Mouse (Mus musculus): ENCODE data around the gene Izumo4. TPM values are rescaled to one million over a fixed set of nuclear protein-coding genes. Genes with fewer than 3 reads are reported as not detected.
A peak's percentile ranks its signal among the peaks of the same experiment; 100 is the strongest.

The Izumo4 gene
- polyA plus RNA-seq, 1 experiment from 2014 or later: 46.1 TPM

DNA sequence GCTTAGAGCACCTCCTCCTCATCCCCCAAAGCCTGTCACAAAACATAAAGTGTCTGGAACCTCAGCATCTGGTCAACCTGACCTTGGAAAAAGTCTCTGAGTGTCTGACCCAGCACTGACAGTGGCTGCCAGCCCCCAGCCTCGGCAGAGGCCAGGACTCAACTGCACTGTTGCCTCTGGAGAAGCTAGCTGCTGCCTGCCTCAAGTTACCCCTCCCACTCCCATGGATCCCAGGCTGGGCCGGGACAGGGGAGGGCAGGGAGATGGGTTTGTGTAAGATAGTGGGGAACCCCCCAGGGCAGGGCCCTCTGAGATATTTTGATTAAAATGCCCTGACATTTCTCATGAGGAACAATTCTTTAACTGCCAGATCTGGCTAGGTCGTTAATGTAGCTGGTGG is 3.0 kb downstream of the Izumo4 start:
- peaks cover 35% of the 10 kb centered on the region for H3K4me1 ChIP-seq (replicated peaks)
- WGBS: 62% methylated on average over 3 of the region's 3 CpGs
- H3K27me3 ChIP-seq: no peaks in the 10 kb centered on the region
- H3K9me3 ChIP-seq: no peaks in the 10 kb centered on the region
- ATAC-seq (ENCODE audit: low FRiP score, low read depth): no peak
- H3K36me3 ChIP-seq: peaks cover 36% of the 10 kb centered on the region
- H3K4me2 ChIP-seq: no peak overlapping the region
- H3K9ac ChIP-seq: no peak overlapping the region; the same call in 1 of the 2 replicates
- H3K27ac ChIP-seq (replicated peaks): no peak overlapping the region
- no peak overlapping the region for H3K4me3 ChIP-seq

DNA sequence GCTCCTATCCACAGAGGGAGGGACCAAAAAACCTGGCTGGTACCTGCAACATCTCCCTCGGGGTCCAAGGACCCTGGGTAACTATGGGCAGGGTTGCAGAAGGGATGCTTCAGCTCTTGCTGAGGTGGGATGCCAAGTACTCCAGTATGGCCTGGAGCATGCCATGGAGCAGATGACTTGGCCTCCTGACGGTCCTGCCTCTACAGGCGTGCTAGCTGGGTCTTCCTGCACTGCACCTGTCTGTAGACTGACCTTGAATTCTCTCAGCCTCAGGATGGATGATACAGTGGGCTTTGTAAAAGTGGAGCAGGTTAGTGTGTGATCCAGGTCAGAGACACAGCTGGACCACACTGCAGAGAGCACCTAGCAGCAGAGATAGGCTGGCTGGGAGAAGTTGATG is 3.5 kb downstream of the Izumo4 start:
- WGBS: 83% methylated on average over 3 of the region's 3 CpGs
- Histone ChIP-seq H3K27me3 (no peaks in the 10 kb centered on the region), H3K9me3 (no peaks in the 10 kb centered on the region)

GRCm38 (mm10) chr10:80710834-80711233 is 8.8 kb downstream of the Izumo4 start:
- H3K4me1 ChIP-seq (replicated peaks): no peaks in the 10 kb centered on the region
- ATAC-seq (ENCODE audit: low FRiP score, low read depth): no peak
- no peak overlapping the region for H3K4me2 ChIP-seq
- 96% methylated on average over 3 of the region's 3 CpGs for WGBS
- no peak overlapping the region for H3K4me3 ChIP-seq
- no peak overlapping the region for H3K9ac ChIP-seq
- H3K27me3 ChIP-seq: no peaks in the 10 kb centered on the region
- no peaks in the 10 kb centered on the region for H3K9me3 ChIP-seq
- no peak overlapping the region for H3K27ac ChIP-seq (replicated peaks)
- H3K36me3 ChIP-seq: peaks cover 90% of the 10 kb centered on the region

More for the DNA sequence above, 3.5 kb downstream of the Izumo4 start:
- H3K4me3 ChIP-seq: no peak overlapping the region
- no peak for ATAC-seq (ENCODE audit: low FRiP score, low read depth)
- H3K9ac ChIP-seq: no peak overlapping the region
- H3K4me2 ChIP-seq: no peak overlapping the region
- no peak overlapping the region for H3K27ac ChIP-seq (replicated peaks)
- H3K4me1 ChIP-seq (replicated peaks): peaks cover 31% of the 10 kb centered on the region
- H3K36me3 ChIP-seq: peaks cover 40% of the 10 kb centered on the region

DNA sequence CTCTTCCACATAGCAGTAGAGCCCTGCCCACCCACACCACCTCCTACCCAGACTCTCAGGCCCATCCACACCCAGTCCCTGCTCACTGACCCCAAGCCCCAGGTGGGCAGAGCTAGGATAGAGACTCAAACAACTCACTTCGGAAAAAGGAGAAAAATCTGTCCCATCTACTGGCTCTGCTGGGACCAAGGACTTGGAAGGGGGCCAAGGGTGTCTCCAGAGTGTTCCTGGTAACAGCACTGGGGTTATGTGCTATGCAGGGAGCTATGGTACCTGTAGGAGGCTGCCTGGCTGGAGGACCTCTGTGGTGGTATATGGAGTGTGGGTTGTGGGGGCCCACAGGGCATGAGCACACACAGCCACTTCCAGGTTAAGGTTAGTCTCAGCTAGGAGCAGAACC is 15.3 kb downstream of the Izumo4 start:
- ATAC-seq (ENCODE audit: low FRiP score, low read depth): no peak
- WGBS: 81% methylated on average over 1 of the region's 1 CpGs
- Histone ChIP-seq H3K4me3 (no peak overlapping the region), H3K9me3 (no peaks in the 10 kb centered on the region), H3K36me3 (peaks cover 95% of the 10 kb centered on the region), H3K4me1 (replicated peaks) (no peaks in the 10 kb centered on the region), H3K9ac (no peak overlapping the region), H3K4me2 (no peak overlapping the region), H3K27ac (replicated peaks) (no peak overlapping the region), H3K27me3 (no peaks in the 10 kb centered on the region)

DNA sequence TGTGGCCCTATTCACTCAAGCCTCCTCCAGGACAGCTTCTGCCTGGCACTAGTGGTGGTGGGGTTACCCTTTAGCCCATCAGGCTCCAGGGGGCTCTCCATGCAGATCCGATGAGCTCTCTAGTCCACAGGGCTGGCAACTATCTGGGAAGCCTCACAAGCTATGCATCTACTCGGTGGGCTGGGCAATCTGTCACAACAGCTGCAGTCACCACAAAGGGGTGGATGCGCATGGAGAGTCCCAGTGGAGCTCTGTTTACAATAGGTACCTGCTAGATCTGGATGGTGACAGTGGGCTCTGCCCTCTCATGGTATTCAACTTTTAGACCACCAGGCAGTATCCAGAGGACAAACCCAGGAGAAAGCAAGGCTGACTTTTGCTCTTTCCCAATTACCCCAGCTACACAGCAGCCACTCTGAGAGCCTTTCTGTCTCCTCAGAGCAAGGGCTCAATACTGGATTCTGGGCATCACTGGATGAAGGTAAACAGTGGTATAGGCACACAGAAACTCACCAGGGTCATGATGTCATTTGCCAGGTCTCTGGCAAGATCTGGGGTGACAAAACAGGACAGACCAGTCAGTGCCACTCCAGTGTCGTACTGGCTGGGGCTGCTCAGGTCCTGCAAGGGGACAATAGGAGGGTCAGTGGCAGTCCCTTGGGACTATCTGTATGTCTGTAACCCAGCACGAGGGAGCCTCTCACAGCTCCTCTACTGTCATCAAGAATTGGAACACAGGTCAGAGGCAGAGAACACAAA is 25.6 kb downstream of the Izumo4 start:
- no peak overlapping the region for H3K27ac ChIP-seq (replicated peaks)
- WGBS: 85% methylated on average over 5 of the region's 5 CpGs
- no peak overlapping the region for H3K9ac ChIP-seq
- no peak for ATAC-seq (ENCODE audit: low FRiP score, low read depth)
- no peak overlapping the region for H3K4me2 ChIP-seq
- peaks cover 90% of the 10 kb centered on the region for H3K36me3 ChIP-seq
- H3K4me1 ChIP-seq (replicated peaks): no peaks in the 10 kb centered on the region
- H3K4me3 ChIP-seq: no peak overlapping the region
- no peaks in the 10 kb centered on the region for H3K27me3 ChIP-seq
- H3K9me3 ChIP-seq: no peaks in the 10 kb centered on the region

DNA sequence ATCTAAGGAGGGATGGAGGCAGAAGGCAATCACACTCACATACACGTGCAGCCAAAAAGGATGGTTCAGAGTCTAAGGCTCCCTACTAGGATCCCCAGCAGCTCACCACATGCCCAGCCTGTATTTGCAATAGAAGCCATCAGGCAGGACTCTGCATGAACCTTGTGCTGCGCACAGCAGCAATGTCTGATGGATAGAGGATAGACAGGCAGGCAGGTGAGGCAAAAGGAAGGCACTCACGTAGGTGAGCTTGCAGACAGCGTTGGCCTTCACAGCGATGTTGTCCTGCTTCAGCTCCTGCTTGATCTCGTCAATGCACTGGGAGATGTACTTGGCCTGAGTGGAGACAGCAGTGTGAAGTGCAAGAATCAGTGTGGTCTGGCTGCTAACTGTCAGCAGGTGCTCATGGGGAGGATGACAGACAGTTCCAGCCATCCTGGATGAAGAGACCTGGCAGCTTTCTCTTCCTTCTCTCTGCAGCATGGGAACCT is 30.7 kb downstream of the Izumo4 start:
- 92% methylated on average over 6 of the region's 6 CpGs for WGBS
- H3K27me3 ChIP-seq: no peaks in the 10 kb centered on the region
- no peak for ATAC-seq (ENCODE audit: low FRiP score, low read depth)
- H3K9ac ChIP-seq: no peak overlapping the region
- H3K36me3 ChIP-seq: peaks cover 46% of the 10 kb centered on the region
- H3K4me3 ChIP-seq: no peak overlapping the region
- no peaks in the 10 kb centered on the region for H3K9me3 ChIP-seq
- H3K4me1 ChIP-seq (replicated peaks): peaks cover 17% of the 10 kb centered on the region
- no peak overlapping the region for H3K4me2 ChIP-seq
- H3K27ac ChIP-seq (replicated peaks): no peak overlapping the region

GRCm38 (mm10) chr10:80736731-80737130 is 34.7 kb downstream of the Izumo4 start:
- peaks cover 9% of the 10 kb centered on the region for H3K36me3 ChIP-seq
- H3K9ac ChIP-seq: no peak overlapping the region
- no peak overlapping the region for H3K4me2 ChIP-seq
- no peak overlapping the region for H3K4me3 ChIP-seq
- H3K27me3 ChIP-seq: no peaks in the 10 kb centered on the region
- H3K27ac ChIP-seq (replicated peaks): peak overlapping the region; percentile 17; the same call in 1 of the 2 replicates
- ATAC-seq (ENCODE audit: low FRiP score, low read depth): no peak
- WGBS: 73% methylated on average over 5 of the region's 5 CpGs
- peaks cover 52% of the 10 kb centered on the region for H3K4me1 ChIP-seq (replicated peaks)
- H3K9me3 ChIP-seq: no peaks in the 10 kb centered on the region

DNA sequence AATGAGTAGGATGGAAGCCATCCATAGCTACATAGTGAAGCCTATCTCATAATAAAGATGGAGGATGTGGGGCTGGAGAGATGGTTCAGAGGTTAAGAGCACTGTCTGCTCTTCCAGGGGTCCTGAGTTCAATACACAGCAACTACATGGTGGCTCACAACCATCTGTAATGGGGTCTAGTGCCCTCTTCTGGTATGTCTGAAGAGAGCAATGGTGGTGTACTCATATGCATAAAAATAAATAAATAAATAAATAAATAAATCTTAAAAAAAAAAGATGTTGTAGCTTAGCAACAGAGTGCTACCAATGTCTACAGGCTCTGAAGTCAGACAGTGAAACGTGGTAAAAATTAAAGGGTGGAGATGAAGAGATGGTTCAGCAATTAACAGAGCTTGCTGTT is 36.7 kb downstream of the Izumo4 start:
- H3K4me3 ChIP-seq: no peak overlapping the region
- H3K27me3 ChIP-seq: no peaks in the 10 kb centered on the region
- no peak overlapping the region for H3K4me2 ChIP-seq
- no peaks in the 10 kb centered on the region for H3K36me3 ChIP-seq
- no peak for ATAC-seq (ENCODE audit: low FRiP score, low read depth)
- no peaks in the 10 kb centered on the region for H3K9me3 ChIP-seq
- WGBS: 62% methylated on average over 1 of the region's 1 CpGs
- peaks cover 56% of the 10 kb centered on the region for H3K4me1 ChIP-seq (replicated peaks)
- H3K27ac ChIP-seq (replicated peaks): no peak overlapping the region
- H3K9ac ChIP-seq: no peak overlapping the region

DNA sequence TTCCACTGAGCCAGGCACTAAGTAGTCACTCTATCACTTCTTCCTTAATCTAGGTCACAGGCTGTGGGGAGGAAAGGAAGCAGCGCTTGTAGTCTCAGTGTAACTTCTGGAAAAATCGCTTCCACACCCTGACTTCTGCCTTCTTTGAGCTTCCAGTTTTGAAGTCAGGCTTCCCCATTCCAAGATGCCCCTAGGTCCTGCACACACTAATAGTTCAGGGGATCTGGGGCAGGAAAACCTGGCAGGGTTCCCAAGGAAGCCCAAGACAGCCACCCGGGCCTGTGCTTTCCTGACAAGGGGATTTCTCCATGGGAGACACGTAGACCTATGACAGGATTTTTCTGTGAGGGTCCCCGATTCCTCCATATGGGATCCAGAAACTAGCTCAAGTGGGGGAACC is 39.2 kb downstream of the Izumo4 start:
- H3K4me3 ChIP-seq: peak overlapping the region; percentile 93
- H3K9ac ChIP-seq: peak overlapping the region; percentile 93
- peak overlapping the region; percentile 88 for H3K27ac ChIP-seq (replicated peaks)
- 37% methylated on average over 5 of the region's 5 CpGs for WGBS
- ATAC-seq (ENCODE audit: low FRiP score, low read depth): no peak
- H3K36me3 ChIP-seq: no peaks in the 10 kb centered on the region
- H3K4me2 ChIP-seq: peak overlapping the region; percentile 94
- no peaks in the 10 kb centered on the region for H3K9me3 ChIP-seq
- H3K27me3 ChIP-seq: no peaks in the 10 kb centered on the region
- H3K4me1 ChIP-seq (replicated peaks): peaks cover 55% of the 10 kb centered on the region

GRCm38 (mm10) chr10:80741634-80742179 is 39.7 kb downstream of the Izumo4 start:
- peak overlapping the region; percentile 93 for H3K9ac ChIP-seq
- H3K4me1 ChIP-seq (replicated peaks): peaks cover 49% of the 10 kb centered on the region
- H3K27ac ChIP-seq (replicated peaks): peak overlapping the region; percentile 88
- no peaks in the 10 kb centered on the region for H3K9me3 ChIP-seq
- peak overlapping the region; percentile 94 for H3K4me2 ChIP-seq
- ATAC-seq (ENCODE audit: low FRiP score, low read depth): no peak
- no peaks in the 10 kb centered on the region for H3K27me3 ChIP-seq
- peak overlapping the region; percentile 93 for H3K4me3 ChIP-seq
- H3K36me3 ChIP-seq: no peaks in the 10 kb centered on the region
- under 1% methylated on average over 46 of the region's 46 CpGs for WGBS

GRCm38 (mm10) chr10:80742180-80742978 is 40.4 kb downstream of the Izumo4 start, which contains the start of gene Ap3d1:
Gene Ap3d1, minus strand, starts transcription at chr10:80742264.
- peak; percentile 99 for ATAC-seq (ENCODE audit: low FRiP score, low read depth)
- H3K9me3 ChIP-seq: no peaks in the 10 kb centered on the region
- no peaks in the 10 kb centered on the region for H3K36me3 ChIP-seq
- peak within 1 kb of the TSS; percentile 93 for H3K9ac ChIP-seq
- H3K4me2 ChIP-seq: peak within 1 kb of the TSS; percentile 94
- peak within 1 kb of the TSS; percentile 93 for H3K4me3 ChIP-seq
- peaks cover 42% of the 10 kb centered on the region for H3K4me1 ChIP-seq (replicated peaks)
- WGBS: under 1% methylated on average over 25 of the region's 25 CpGs
- H3K27ac ChIP-seq (replicated peaks): peak within 1 kb of the TSS; percentile 88
- H3K27me3 ChIP-seq: no peaks in the 10 kb centered on the region

- no peaks in the 10 kb centered on the region for H3K9me3 ChIP-seq
- no peaks in the 10 kb centered on the region for H3K36me3 ChIP-seq
- no peaks in the 10 kb centered on the region for H3K27me3 ChIP-seq
- no peak for ATAC-seq (ENCODE audit: low FRiP score, low read depth)
- no peak overlapping the region for H3K9ac ChIP-seq
- no peak overlapping the region for H3K4me3 ChIP-seq
- H3K27ac ChIP-seq (replicated peaks): no peak overlapping the region
- 49% methylated on average over 5 of the region's 5 CpGs for WGBS
- H3K4me1 ChIP-seq (replicated peaks): peaks cover 26% of the 10 kb centered on the region
- H3K4me2 ChIP-seq: no peak overlapping the region
Measured at GRCm38 (mm10) chr10:80744262-80744661, 42.3 kb downstream of the Izumo4 start.
